Mouse (Mus musculus) neural tube, embryonic 13.5 days (tissue): ENCODE results near the gene Lzic. TPM values are rescaled to one million over a fixed set of nuclear protein-coding genes. Genes with fewer than 3 reads are reported as not detected.
"Not testable (repeated sequence)": the region's sequence is repeated elsewhere in the genome, so short reads cannot be mapped to it uniquely, and the experiment has no call there.

Experiments
- ATAC-seq: fragments of 200-750 bp; cut with Nextera tagmentation; 2 replicates; pipeline ENCODE4 v1.8.0; 2017; ENCODE audit warnings: low read depth, mild to moderate bottlenecking, moderate TSS enrichment, moderate library complexity
- H3K27ac ChIP-seq: fragments of 300-500 bp; sonication (generic); replicated peaks from 2 replicates; pipeline ENCODE4 v1.5.1; 2015; ENCODE audit warnings: moderate library complexity, mild to moderate bottlenecking, inconsistent platforms
- H3K27me3 ChIP-seq: fragments of 300-500 bp; sonication (generic); 2 replicates; pipeline ENCODE4 v1.6.1; 2015; ENCODE audit warnings: mild to moderate bottlenecking, inconsistent platforms
- H3K36me3 ChIP-seq: fragments of 300-500 bp; sonication (generic); 2 replicates; pipeline ENCODE4 v1.6.1; 2015; ENCODE audit warnings: mild to moderate bottlenecking, inconsistent platforms
- H3K4me1 ChIP-seq: fragments of 300-500 bp; sonication (generic); replicated peaks from 2 replicates; pipeline ENCODE4 v1.6.1; 2015; ENCODE audit warnings: inconsistent platforms
- H3K4me2 ChIP-seq: fragments of 300-500 bp; sonication (generic); 2 replicates; pipeline ENCODE4 v1.6.1; 2015; ENCODE audit warnings: inconsistent platforms, mild to moderate bottlenecking, moderate library complexity
- H3K4me3 ChIP-seq: fragments of 300-500 bp; sonication (generic); 2 replicates; pipeline ENCODE4 v1.5.1; 2015; ENCODE audit warnings: mild to moderate bottlenecking, inconsistent platforms
- H3K9ac ChIP-seq: fragments of 300-500 bp; sonication (generic); 2 replicates; pipeline ENCODE4 v1.6.1; 2015; ENCODE audit warnings: moderate library complexity, mild to moderate bottlenecking, inconsistent platforms
- H3K9me3 ChIP-seq: fragments of 300-500 bp; sonication (generic); 2 replicates; pipeline ENCODE4 v1.6.1; 2016; ENCODE audit warnings: inconsistent platforms
- WGBS: fragments of 180-500 bp; shearing (Covaris S2); methylation state at CpG from one replicate; pipeline ENCODE4 v1.1.7; 2015; 5-methylcytosine and 5-hydroxymethylcytosine counted together
- polyA plus RNA-seq: library from polyadenylated mRNA; unstranded; fragments of >200 nt; fragmentation: Nextera tagmentation; extraction: Ambion mirVana; gene quantifications from 2 replicates; pipeline ENCODE4 v1.2.1, GENCODE M21; 2015

Gene Lzic
- polyA plus RNA-seq: 44.7 and 47.7 TPM in 2 replicates

GRCm38 (mm10) chr4:149485053-149485824 lies at the start of gene Lzic, which contains the start of gene Nmnat1:
Gene Lzic (plus strand): TSS chr4:149485229.
Gene Nmnat1 (minus strand): TSS chr4:149485202.
- H3K36me3 ChIP-seq: peaks cover 36% of the 10 kb centered on the region
- under 1% methylated on average over 60 of the region's 60 CpGs for WGBS

DNA sequence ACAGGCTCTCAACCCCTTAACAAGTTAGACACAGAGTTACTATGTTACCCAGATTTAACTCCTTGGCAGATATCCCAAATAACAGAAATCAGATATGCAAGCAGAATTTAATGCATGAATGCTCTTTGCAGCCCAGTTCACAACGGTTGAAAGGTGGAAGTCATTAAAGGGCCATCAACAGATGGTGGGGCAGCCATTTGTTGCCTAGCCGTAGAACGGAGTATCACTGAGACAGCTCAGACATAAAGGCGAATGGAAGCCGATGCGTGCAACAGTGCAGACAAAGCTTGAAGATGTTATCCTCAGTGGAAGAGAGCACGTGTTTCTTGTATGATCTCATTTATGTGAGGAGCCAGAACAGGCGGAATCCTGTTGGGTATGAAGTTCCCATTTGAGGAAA lies 44.5 kb upstream of the Lzic start:
- Histone ChIP-seq H3K27me3 (no peaks in the 10 kb centered on the region), H3K27ac (no peak overlapping the region), H3K4me2 (no peak overlapping the region), H3K4me1 (peaks cover 13% of the 10 kb centered on the region), H3K36me3 (no peaks in the 10 kb centered on the region), H3K9ac (no peak overlapping the region), H3K9me3 (no peaks in the 10 kb centered on the region), H3K4me3 (no peak overlapping the region)
- no peak for ATAC-seq
- WGBS: 48% methylated on average over 8 of the region's 8 CpGs

More at GRCm38 (mm10) chr4:149485053-149485824, at the start of gene Lzic, which contains the start of gene Nmnat1:
- ATAC-seq: peak; percentile 98
- Histone ChIP-seq H3K27ac (peak within 1 kb of the TSS; percentile 70), H3K9me3 (no peaks in the 10 kb centered on the region), H3K4me3 (peak within 1 kb of the TSS; percentile 75), H3K9ac (peak within 1 kb of the TSS; percentile 79), H3K4me2 (peak within 1 kb of the TSS; percentile 71), H3K27me3 (no peaks in the 10 kb centered on the region), H3K4me1 (peaks cover 31% of the 10 kb centered on the region)

DNA sequence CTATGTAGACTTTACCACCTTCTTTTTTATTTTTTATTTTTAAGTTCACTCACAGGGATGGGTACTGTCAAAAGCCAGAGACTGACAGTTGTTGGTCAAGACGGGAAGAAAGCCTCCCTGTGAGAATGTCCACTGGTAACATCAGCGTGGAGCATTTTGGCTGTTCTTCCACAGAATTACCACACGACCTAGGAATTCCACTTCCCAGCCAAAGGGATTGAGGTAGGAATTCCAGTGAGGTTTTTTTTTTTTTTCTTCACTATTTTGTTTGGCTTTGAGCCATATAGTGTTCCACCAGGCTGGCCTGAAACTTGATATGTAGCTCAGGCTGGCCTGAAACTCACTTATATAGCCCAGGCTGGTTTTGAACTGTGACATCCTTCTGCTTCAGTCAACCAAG lies 42.6 kb upstream of the Lzic start:
- Histone ChIP-seq H3K4me3 (no peak overlapping the region), H3K4me2 (no peak overlapping the region), H3K4me1 (peaks cover 21% of the 10 kb centered on the region), H3K9ac (no peak overlapping the region), H3K9me3 (no peaks in the 10 kb centered on the region), H3K36me3 (no peaks in the 10 kb centered on the region), H3K27me3 (no peaks in the 10 kb centered on the region), H3K27ac (no peak overlapping the region)
- WGBS: 71% methylated on average over 3 of the region's 3 CpGs
- ATAC-seq: no peak

- 75% methylated on average over 1 of the region's 1 CpGs for WGBS
- no peak for ATAC-seq
- Histone ChIP-seq H3K9me3 (no peaks in the 10 kb centered on the region), H3K9ac (peak overlapping the region; percentile 75), H3K27ac (peak overlapping the region; percentile 97), H3K4me3 (peak overlapping the region; percentile 37; the same call in 1 of the 2 replicates), H3K27me3 (no peaks in the 10 kb centered on the region), H3K4me2 (peak overlapping the region; percentile 56), H3K4me1 (peaks cover 21% of the 10 kb centered on the region), H3K36me3 (no peaks in the 10 kb centered on the region)
Measured at GRCm38 (mm10) chr4:149444465-149444864, 40.6 kb upstream of the Lzic start.

DNA sequence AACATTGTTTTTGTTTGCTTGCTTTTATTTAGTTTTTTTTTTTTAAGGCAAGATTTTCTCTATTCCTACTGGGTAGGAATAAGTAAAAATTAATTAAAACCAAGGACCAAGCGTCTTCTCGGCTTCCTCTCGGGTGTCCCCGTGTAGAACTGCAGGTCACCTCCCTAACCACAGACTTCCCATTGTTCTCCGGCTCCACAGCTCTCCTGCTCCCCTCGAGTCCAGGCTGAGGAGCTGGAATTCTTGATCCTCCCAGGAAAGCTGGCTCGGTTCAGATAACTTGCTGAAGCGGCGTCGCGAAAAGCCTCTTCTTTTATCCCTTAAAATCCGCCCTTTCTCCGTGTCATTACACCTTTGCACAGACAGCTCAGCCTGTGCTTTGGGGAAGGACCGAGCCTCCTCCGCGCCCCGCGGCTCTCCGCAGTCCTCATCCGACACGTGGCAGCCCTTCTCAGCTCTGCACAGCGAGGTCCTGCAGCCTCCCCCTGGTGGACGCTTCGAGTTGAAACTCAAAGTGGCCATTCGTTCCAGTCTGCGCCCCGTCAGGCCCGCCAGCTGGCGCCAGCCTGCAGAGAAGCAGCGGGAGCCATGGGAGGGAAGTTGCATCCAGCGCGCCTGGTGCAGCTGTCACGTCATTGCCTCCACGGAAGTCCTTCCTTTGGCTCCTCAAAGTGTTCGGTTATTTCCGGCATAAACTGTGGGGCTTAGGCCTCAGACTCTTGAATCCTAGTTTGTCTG lies 39.9 kb upstream of the Lzic start:
- Histone ChIP-seq H3K4me1 (peaks cover 21% of the 10 kb centered on the region), H3K4me3 (peak overlapping the region; percentile 37), H3K27me3 (no peaks in the 10 kb centered on the region), H3K36me3 (no peaks in the 10 kb centered on the region), H3K27ac (peak overlapping the region; percentile 97), H3K9me3 (no peaks in the 10 kb centered on the region), H3K4me2 (peak overlapping the region; percentile 56), H3K9ac (peak overlapping the region; percentile 75)
- ATAC-seq: peak; percentile 98
- WGBS: under 1% methylated on average over 36 of the region's 36 CpGs

DNA sequence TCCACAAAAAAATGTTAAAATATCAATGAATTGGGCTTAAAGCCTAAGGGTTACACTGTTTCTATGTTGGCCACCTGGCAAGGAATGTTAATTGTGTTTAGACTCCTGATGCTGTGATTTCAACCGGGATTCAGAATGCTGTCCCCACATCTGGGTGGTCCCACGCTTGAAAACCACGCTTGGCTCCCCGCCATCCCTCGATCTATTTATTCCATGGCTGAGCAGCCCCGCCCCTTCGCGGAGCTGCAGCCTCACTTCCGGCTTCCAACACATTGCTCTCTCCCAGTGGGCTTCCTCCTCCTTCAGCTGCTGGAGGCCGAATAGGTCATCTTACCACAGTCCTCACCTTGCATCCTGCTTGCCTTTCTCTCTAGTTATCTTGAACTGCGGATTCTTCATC lies 39.2 kb upstream of the Lzic start:
- Histone ChIP-seq H3K27me3 (no peaks in the 10 kb centered on the region), H3K36me3 (no peaks in the 10 kb centered on the region), H3K4me2 (peak overlapping the region; percentile 56), H3K27ac (peak overlapping the region; percentile 97), H3K4me3 (peak overlapping the region; percentile 37), H3K4me1 (peaks cover 21% of the 10 kb centered on the region), H3K9me3 (no peaks in the 10 kb centered on the region), H3K9ac (peak overlapping the region; percentile 75)
- peak; percentile 72 for ATAC-seq
- 1% methylated on average over 11 of the region's 11 CpGs for WGBS

- no peak overlapping the region for H3K4me3 ChIP-seq
Measured at GRCm38 (mm10) chr4:149446309-149446708, 38.7 kb upstream of the Lzic start.

DNA sequence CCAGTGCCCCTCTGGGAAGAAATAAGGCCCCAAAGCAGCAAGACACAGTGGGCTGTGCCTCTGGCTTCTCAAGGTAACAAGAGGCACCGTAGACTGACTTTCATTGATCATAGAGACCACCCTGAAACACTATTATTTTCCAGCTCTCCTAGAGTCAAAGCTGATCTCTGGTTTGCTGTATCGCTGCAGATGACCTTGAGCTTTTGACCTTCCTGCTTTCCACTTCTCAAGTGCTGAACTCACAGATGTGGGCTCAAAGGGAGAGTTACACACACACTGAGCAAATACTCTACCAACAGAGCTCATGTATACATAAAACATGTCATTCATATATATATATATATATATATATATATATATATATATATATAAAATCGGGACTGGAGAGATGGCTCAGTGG lies 34.4 kb upstream of the Lzic start:
- H3K9ac ChIP-seq: no peak overlapping the region
- no peak overlapping the region for H3K4me3 ChIP-seq
- no peak overlapping the region for H3K4me2 ChIP-seq
- no peaks in the 10 kb centered on the region for H3K27me3 ChIP-seq
- no peaks in the 10 kb centered on the region for H3K36me3 ChIP-seq
- peaks cover 8% of the 10 kb centered on the region for H3K4me1 ChIP-seq
- H3K9me3 ChIP-seq: no peaks in the 10 kb centered on the region
- no peak for ATAC-seq
- no peak overlapping the region for H3K27ac ChIP-seq
- 89% methylated on average over 3 of the region's 3 CpGs for WGBS

More at GRCm38 (mm10) chr4:149446309-149446708, 38.7 kb upstream of the Lzic start:
- Histone ChIP-seq H3K4me2 (peak overlapping the region; percentile 56), H3K36me3 (no peaks in the 10 kb centered on the region), H3K9ac (peak overlapping the region; percentile 75), H3K27ac (peak overlapping the region; percentile 97), H3K4me1 (peaks cover 21% of the 10 kb centered on the region), H3K27me3 (no peaks in the 10 kb centered on the region), H3K9me3 (no peaks in the 10 kb centered on the region)
- 40% methylated on average over 1 of the region's 1 CpGs for WGBS
- no peak for ATAC-seq

DNA sequence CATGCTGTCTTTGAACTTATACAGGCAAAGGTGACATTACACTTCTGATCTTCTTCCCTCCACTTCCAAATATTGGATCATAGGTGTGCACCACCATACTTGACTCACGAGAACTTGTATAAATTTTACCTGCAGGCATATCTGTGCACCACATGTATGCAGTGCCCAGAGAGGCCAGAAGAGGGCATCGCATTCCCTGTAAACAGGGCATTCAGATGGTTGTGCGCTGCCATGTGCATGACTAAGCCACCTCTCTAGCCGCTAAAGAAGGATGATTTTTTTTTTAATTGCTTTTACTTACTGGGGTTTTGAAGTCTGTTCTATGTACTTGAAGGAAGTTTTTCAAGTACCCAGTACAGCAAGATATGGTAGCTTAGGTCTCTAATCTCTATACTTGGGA lies 31.4 kb upstream of the Lzic start:
- Histone ChIP-seq H3K36me3 (no peaks in the 10 kb centered on the region), H3K4me3 (no peak overlapping the region), H3K9ac (no peak overlapping the region), H3K4me2 (no peak overlapping the region), H3K27ac (no peak overlapping the region), H3K9me3 (no peaks in the 10 kb centered on the region), H3K27me3 (no peaks in the 10 kb centered on the region), H3K4me1 (no peaks in the 10 kb centered on the region; the same call in 1 of the 2 replicates)
- 92% methylated on average over 4 of the region's 4 CpGs for WGBS
- ATAC-seq: no peak

DNA sequence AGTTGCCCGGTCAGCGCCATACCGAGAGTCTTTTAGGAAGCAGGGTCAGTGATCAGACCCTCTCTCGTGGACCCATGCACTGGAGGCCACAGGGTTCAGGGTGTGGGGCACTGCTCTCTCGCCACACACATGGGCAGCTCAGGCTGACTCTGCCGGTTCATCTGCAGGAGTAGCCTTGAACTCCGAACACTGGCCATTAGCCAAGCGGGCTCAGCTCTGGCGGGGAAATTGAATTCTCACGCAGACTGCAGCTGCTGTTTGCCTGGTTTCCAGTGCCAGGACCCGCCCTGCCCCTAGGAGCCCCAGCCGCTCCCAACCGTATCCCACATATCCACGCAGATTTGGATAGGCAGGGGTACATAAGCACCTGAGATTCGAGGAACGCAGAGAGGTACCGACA lies 30.8 kb upstream of the Lzic start:
- no peak overlapping the region for H3K4me3 ChIP-seq
- H3K27me3 ChIP-seq: no peaks in the 10 kb centered on the region
- H3K27ac ChIP-seq: no peak overlapping the region
- H3K9ac ChIP-seq: no peak overlapping the region
- no peaks in the 10 kb centered on the region for H3K9me3 ChIP-seq
- H3K36me3 ChIP-seq: no peaks in the 10 kb centered on the region
- 88% methylated on average over 17 of the region's 17 CpGs for WGBS
- ATAC-seq: no peak
- H3K4me1 ChIP-seq: no peaks in the 10 kb centered on the region; the same call in 1 of the 2 replicates
- no peak overlapping the region for H3K4me2 ChIP-seq

GRCm38 (mm10) chr4:149454879-149455278 lies 30.1 kb upstream of the Lzic start, which contains the start of gene Rbp7:
Gene Rbp7 (minus strand): TSS chr4:149454978.
- Histone ChIP-seq H3K27me3 (no peaks in the 10 kb centered on the region), H3K27ac (no peak within 1 kb of the TSS), H3K36me3 (no peaks in the 10 kb centered on the region), H3K9me3 (no peaks in the 10 kb centered on the region), H3K4me3 (no peak within 1 kb of the TSS), H3K4me1 (no peaks in the 10 kb centered on the region; the same call in 1 of the 2 replicates), H3K4me2 (no peak within 1 kb of the TSS), H3K9ac (no peak within 1 kb of the TSS)
- WGBS: 58% methylated on average over 8 of the region's 8 CpGs
- no peak for ATAC-seq

DNA sequence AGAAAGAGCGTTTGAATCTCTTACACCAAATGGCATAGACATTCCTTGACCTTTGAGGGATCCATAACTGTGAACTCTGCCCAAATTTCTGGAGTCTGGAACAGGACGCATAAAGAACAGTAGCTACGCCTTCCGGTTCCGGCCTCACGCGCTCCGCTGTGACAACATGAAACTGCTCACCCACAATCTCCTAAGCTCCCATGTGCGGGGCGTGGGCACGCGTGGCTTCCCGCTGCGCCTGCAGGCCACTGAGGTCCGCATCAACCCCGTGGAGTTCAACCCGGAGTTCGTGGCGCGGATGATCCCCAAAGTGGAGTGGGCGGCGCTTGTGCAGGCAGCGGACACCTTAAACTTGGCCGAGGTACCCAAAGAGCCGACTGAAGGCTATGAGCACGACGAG lies 27.9 kb upstream of the Lzic start:
- not testable (repeated sequence) for H3K4me2 ChIP-seq, H3K27me3 ChIP-seq, H3K9me3 ChIP-seq, H3K4me1 ChIP-seq, H3K27ac ChIP-seq, ATAC-seq, H3K9ac ChIP-seq, H3K36me3 ChIP-seq, H3K4me3 ChIP-seq
- 87% methylated on average over 27 of the region's 27 CpGs for WGBS
